Mouse (Mus musculus) cerebellum, adult 2 months (tissue): Measurements from ENCODE around the gene Zfhx3.

Source experiments
- CTCF ChIP-seq: fragments of 200-500 bp; IDR thresholded peaks from 2 replicates; pipeline ENCODE4 v1.5.1; 2011; ENCODE audit warnings: low read depth, mild to moderate bottlenecking, control low read depth, low read length, moderate library complexity, borderline replicate concordance; ENCODE audit not compliant: insufficient read depth
- POLR2A ChIP-seq: fragments of 200-500 bp; IDR thresholded peaks from 2 replicates; pipeline ENCODE4 v1.6.1; 2011; ENCODE audit warnings: low read length, control low read depth, borderline replicate concordance; ENCODE audit not compliant: insufficient read depth

GRCm38 (mm10) chr8:108454561-108455311, 512.3 kb downstream of the Zfhx3 start:
- TF ChIP-seq POLR2A (no peak), CTCF (no peak)
